Mouse (Mus musculus): ENCODE data around the gene Upk1a. TPM values are rescaled to one million over a fixed set of nuclear protein-coding genes. Genes with fewer than 3 reads are reported as not detected.

Upk1a gene
- polyA plus RNA-seq, 1 experiment from 2014 or later, result 1.2 TPM

GRCm38 (mm10) chr7:30562526-30563116 lies 50.0 kb downstream of the Upk1a start:
- no peaks in the 10 kb centered on the region for H3K27me3 ChIP-seq (ENCODE audit: insufficient read depth, poor library complexity, severe bottlenecking)
- peak overlapping the region; percentile 80 for H3K4me3 ChIP-seq
- H3K27ac ChIP-seq, result peak overlapping the region; percentile 92
- H3K36me3 ChIP-seq, result peaks cover 41% of the 10 kb centered on the region
- no peak for DNase-seq (ENCODE audit: low spot score)
- WGBS, result 3% methylated on average over 27 of the region's 27 CpGs
- H3K9me3 ChIP-seq, result no peaks in the 10 kb centered on the region
- H3K4me1 ChIP-seq (replicated peaks), result peaks cover 34% of the 10 kb centered on the region

- 73% methylated on average over 2 of the region's 2 CpGs for WGBS
Observed at GRCm38 (mm10) chr7:30560296-30560695, 52.4 kb downstream of the Upk1a start.

GRCm38 (mm10) chr7:30559443-30559954 lies 53.1 kb downstream of the Upk1a start, which contains the start of gene Lin37:
Gene Lin37 (minus strand): TSS chr7:30559838.
- H3K9me3 ChIP-seq, result no peaks in the 10 kb centered on the region
- peaks cover 34% of the 10 kb centered on the region for H3K4me1 ChIP-seq (replicated peaks)
- peak within 1 kb of the TSS; percentile 85 for H3K27ac ChIP-seq
- peak within 1 kb of the TSS; percentile 76 for H3K4me3 ChIP-seq
- peaks cover 41% of the 10 kb centered on the region for H3K36me3 ChIP-seq
- under 1% methylated on average over 20 of the region's 20 CpGs for WGBS
- no peaks in the 10 kb centered on the region for H3K27me3 ChIP-seq (ENCODE audit: insufficient read depth, poor library complexity, severe bottlenecking)
- DNase-seq (ENCODE audit: low spot score), result peak; percentile 96

More at GRCm38 (mm10) chr7:30560296-30560695, 52.4 kb downstream of the Upk1a start:
- Histone ChIP-seq H3K27ac (peak overlapping the region; percentile 85; the same call in 1 of the 2 replicates), H3K4me3 (peak overlapping the region; percentile 76; the same call in 1 of the 2 replicates), H3K4me1 (replicated peaks) (peaks cover 34% of the 10 kb centered on the region), H3K9me3 (no peaks in the 10 kb centered on the region), H3K27me3 (ENCODE audit: insufficient read depth, poor library complexity, severe bottlenecking) (no peaks in the 10 kb centered on the region), H3K36me3 (peaks cover 41% of the 10 kb centered on the region)
- DNase-seq (ENCODE audit: low spot score), result no peak

GRCm38 (mm10) chr7:30558656-30559442 lies 53.8 kb downstream of the Upk1a start:
- no peak for DNase-seq (ENCODE audit: low spot score)
- Histone ChIP-seq H3K27ac (peak overlapping the region; percentile 85), H3K9me3 (no peaks in the 10 kb centered on the region), H3K36me3 (peaks cover 46% of the 10 kb centered on the region), H3K4me1 (replicated peaks) (peaks cover 34% of the 10 kb centered on the region), H3K27me3 (ENCODE audit: insufficient read depth, poor library complexity, severe bottlenecking) (peaks cover 3% of the 10 kb centered on the region; the same call in 1 of the 2 replicates), H3K4me3 (peak overlapping the region; percentile 76)
- 17% methylated on average over 12 of the region's 12 CpGs for WGBS

GRCm38 (mm10) chr7:30557901-30558514 lies 54.6 kb downstream of the Upk1a start:
- H3K4me1 ChIP-seq (replicated peaks), result peaks cover 38% of the 10 kb centered on the region
- 91% methylated on average over 13 of the region's 13 CpGs for WGBS
- peaks cover 6% of the 10 kb centered on the region; the same call in 1 of the 2 replicates for H3K27me3 ChIP-seq (ENCODE audit: insufficient read depth, poor library complexity, severe bottlenecking)
- H3K36me3 ChIP-seq, result peaks cover 46% of the 10 kb centered on the region
- no peak for DNase-seq (ENCODE audit: low spot score)
- H3K9me3 ChIP-seq, result no peaks in the 10 kb centered on the region
- H3K4me3 ChIP-seq, result peak overlapping the region; percentile 76
- H3K27ac ChIP-seq, result no peak overlapping the region

- Histone ChIP-seq H3K27me3 (ENCODE audit: insufficient read depth, poor library complexity, severe bottlenecking) (peaks cover 6% of the 10 kb centered on the region; the same call in 1 of the 2 replicates), H3K27ac (no peak overlapping the region), H3K4me3 (peak overlapping the region; percentile 11; the same call in 1 of the 2 replicates), H3K36me3 (peaks cover 46% of the 10 kb centered on the region), H3K4me1 (replicated peaks) (peaks cover 39% of the 10 kb centered on the region), H3K9me3 (no peaks in the 10 kb centered on the region)
- WGBS, result 92% methylated on average over 18 of the region's 18 CpGs
- no peak for DNase-seq (ENCODE audit: low spot score)
Observed at GRCm38 (mm10) chr7:30556894-30557536, 55.6 kb downstream of the Upk1a start.

GRCm38 (mm10) chr7:30553810-30554584 lies 58.6 kb downstream of the Upk1a start:
- Histone ChIP-seq H3K4me1 (replicated peaks) (peaks cover 31% of the 10 kb centered on the region), H3K27ac (peak overlapping the region; percentile 96; the same call in 1 of the 2 replicates), H3K4me3 (peak overlapping the region; percentile 68), H3K27me3 (ENCODE audit: insufficient read depth, poor library complexity, severe bottlenecking) (peaks cover 6% of the 10 kb centered on the region; the same call in 1 of the 2 replicates), H3K36me3 (peaks cover 48% of the 10 kb centered on the region), H3K9me3 (no peaks in the 10 kb centered on the region)
- 85% methylated on average over 22 of the region's 22 CpGs for WGBS
- DNase-seq (ENCODE audit: low spot score), result no peak

Other genes starting within 250 kb of the Upk1a start
- gene Tyrobp, start 199.1 kb downstream of the Upk1a start, polyA plus RNA-seq (2016; fragmentation: Nextera tagmentation; extraction: Ambion mirVana), result 16.9 and 27.9 TPM in 2 replicates
- 0.55 and 0.57 TPM in 2 replicates for gene Hcst, start 193.0 kb downstream of the Upk1a start, polyA plus RNA-seq (2016; fragmentation: Nextera tagmentation; extraction: Ambion mirVana)
- gene Nfkbid, start 191.1 kb downstream of the Upk1a start, polyA plus RNA-seq (2016; fragmentation: Nextera tagmentation; extraction: Ambion mirVana), result 1.5 and 1.7 TPM in 2 replicates
- 69.7 and 184 TPM in 2 replicates for gene Aplp1, start 167.3 kb downstream of the Upk1a start, polyA plus RNA-seq (2016; fragmentation: Nextera tagmentation; extraction: Ambion mirVana)
- 11.8 and 35.0 TPM in 2 replicates for gene Kirrel2, start 155.2 kb downstream of the Upk1a start, polyA plus RNA-seq (2016; fragmentation: Nextera tagmentation; extraction: Ambion mirVana)
- gene Nphs1, start 154.5 kb downstream of the Upk1a start, polyA plus RNA-seq (2016; fragmentation: Nextera tagmentation; extraction: Ambion mirVana), result 1.7 and 4.2 TPM in 2 replicates
- gene Prodh2, start 119.2 kb downstream of the Upk1a start, polyA plus RNA-seq (2016; fragmentation: Nextera tagmentation; extraction: Ambion mirVana), result 0.40 TPM in 1 of 2 replicates, not detected in the other
- 40.1 and 79.4 TPM in 2 replicates for gene Arhgap33, start 77.8 kb downstream of the Upk1a start, polyA plus RNA-seq (2016; fragmentation: Nextera tagmentation; extraction: Ambion mirVana)
- gene Hspb6, start 60.7 kb downstream of the Upk1a start, polyA plus RNA-seq (2016; fragmentation: Nextera tagmentation; extraction: Ambion mirVana), result 4.1 and 5.3 TPM in 2 replicates
- 13.8 and 15.1 TPM in 2 replicates for gene Proser3, start 60.5 kb downstream of the Upk1a start, polyA plus RNA-seq (2016; fragmentation: Nextera tagmentation; extraction: Ambion mirVana)
- gene Lin37, start 53.0 kb downstream of the Upk1a start, polyA plus RNA-seq (2016; fragmentation: Nextera tagmentation; extraction: Ambion mirVana), result 47.6 and 50.2 TPM in 2 replicates
- 96.0 and 106 TPM in 2 replicates for gene U2af1l4, start 49.5 kb downstream of the Upk1a start, polyA plus RNA-seq (2016; fragmentation: Nextera tagmentation; extraction: Ambion mirVana)
- gene Gm49396, start 49.5 kb downstream of the Upk1a start, polyA plus RNA-seq (2016; fragmentation: Nextera tagmentation; extraction: Ambion mirVana), result 16.4 and 16.9 TPM in 2 replicates
- gene Psenen, start 49.2 kb downstream of the Upk1a start, polyA plus RNA-seq (2016; fragmentation: Nextera tagmentation; extraction: Ambion mirVana), result 131 and 140 TPM in 2 replicates
- 6.2 and 6.7 TPM in 2 replicates for gene Igflr1, start 47.4 kb downstream of the Upk1a start, polyA plus RNA-seq (2016; fragmentation: Nextera tagmentation; extraction: Ambion mirVana)
- 9.6 and 11.0 TPM in 2 replicates for gene Kmt2b, start 24.1 kb downstream of the Upk1a start, polyA plus RNA-seq (2016; fragmentation: Nextera tagmentation; extraction: Ambion mirVana)
- gene Zbtb32, start 13.9 kb downstream of the Upk1a start, polyA plus RNA-seq (2016; fragmentation: Nextera tagmentation; extraction: Ambion mirVana), result 0.20 and 0.21 TPM in 2 replicates
- 810 and 924 TPM in 2 replicates for gene Cox6b1, start 13.3 kb upstream of the Upk1a start, polyA plus RNA-seq (2016; fragmentation: Nextera tagmentation; extraction: Ambion mirVana)
- gene Etv2, start 23.0 kb upstream of the Upk1a start, polyA plus RNA-seq (2016; fragmentation: Nextera tagmentation; extraction: Ambion mirVana), result 0.14 TPM in 1 of 2 replicates, not detected in the other
- 145 and 175 TPM in 2 replicates for gene Rbm42, start 37.5 kb upstream of the Upk1a start, polyA plus RNA-seq (2016; fragmentation: Nextera tagmentation; extraction: Ambion mirVana)
- 63.9 and 76.3 TPM in 2 replicates for gene Haus5, start 52.1 kb upstream of the Upk1a start, polyA plus RNA-seq (2016; fragmentation: Nextera tagmentation; extraction: Ambion mirVana)
- gene Pmis2, start 58.8 kb upstream of the Upk1a start, polyA plus RNA-seq (2016; fragmentation: Nextera tagmentation; extraction: Ambion mirVana), result not detected in 2 replicates
- not detected in 2 replicates for gene 2200002J24Rik, start 86.1 kb upstream of the Upk1a start, polyA plus RNA-seq (2016; fragmentation: Nextera tagmentation; extraction: Ambion mirVana)
- 0.91 and 1.6 TPM in 2 replicates for gene Atp4a, start 99.4 kb upstream of the Upk1a start, polyA plus RNA-seq (2016; fragmentation: Nextera tagmentation; extraction: Ambion mirVana)
- 163 and 170 TPM in 2 replicates for gene Tmem147, start 116.7 kb upstream of the Upk1a start, polyA plus RNA-seq (2016; fragmentation: Nextera tagmentation; extraction: Ambion mirVana)
- 0.26 and 0.69 TPM in 2 replicates for gene Gapdhs, start 130.8 kb upstream of the Upk1a start, polyA plus RNA-seq (2016; fragmentation: Nextera tagmentation; extraction: Ambion mirVana)
- gene Sbsn, start 138.6 kb upstream of the Upk1a start, polyA plus RNA-seq (2016; fragmentation: Nextera tagmentation; extraction: Ambion mirVana), result 0.72 and 0.93 TPM in 2 replicates
- 0.59 TPM in 1 of 2 replicates, not detected in the other for gene Dmkn, start 150.9 kb upstream of the Upk1a start, polyA plus RNA-seq (2016; fragmentation: Nextera tagmentation; extraction: Ambion mirVana)
- gene Krtdap, start 175.0 kb upstream of the Upk1a start, polyA plus RNA-seq (2016; fragmentation: Nextera tagmentation; extraction: Ambion mirVana), result not detected in 2 replicates
- gene Ffar2, start 210.9 kb upstream of the Upk1a start, polyA plus RNA-seq (2016; fragmentation: Nextera tagmentation; extraction: Ambion mirVana), result not detected in 2 replicates
- not detected in 2 replicates for gene Ffar3, start 243.3 kb upstream of the Upk1a start, polyA plus RNA-seq (2016; fragmentation: Nextera tagmentation; extraction: Ambion mirVana)
- not detected in 2 replicates for gene Ffar1, start 248.7 kb upstream of the Upk1a start, polyA plus RNA-seq (2016; fragmentation: Nextera tagmentation; extraction: Ambion mirVana)

Measured in hindbrain, embryonic 10.5 days (tissue).